Mouse (Mus musculus) heart, adult 8-10 months (tissue): Measurements from ENCODE around the gene Trf. TPM values are rescaled to one million over a fixed set of nuclear protein-coding genes. Genes with fewer than 3 reads are reported as not detected.
"Not testable (repeated sequence)": the region's sequence is repeated elsewhere in the genome, so short reads cannot be mapped to it uniquely, and the experiment has no call there.

Source experiments
- DNase-seq: peaks from one replicate; pipeline ENCODE4 v3.0.0; 2022; ENCODE audit warnings: low spot score
- total RNA-seq, 4 experiments: library from RNA; stranded (reverse); gene quantifications; 2 replicates each; pipeline ENCODE4 v1.2.4; 2022

Gene Trf
- total RNA-seq, 4 experiments from 2014 or later, result 37.9 to 56.1 (median 43.3) TPM

- no peak for DNase-seq
These were observed 5.5 kb downstream of the Trf start for GRCm38 (mm10) chr9:103224721-103225120.

GRCm38 (mm10) chr9:103214281-103214680 is 16.0 kb downstream of the Trf start:
- DNase-seq, result no peak

GRCm38 (mm10) chr9:103213631-103214030 is 16.6 kb downstream of the Trf start:
- DNase-seq, result peak; percentile 31

- no peak for DNase-seq
These were observed 17.4 kb downstream of the Trf start for GRCm38 (mm10) chr9:103212654-103213420.

- no peak for DNase-seq
These were observed 21.3 kb downstream of the Trf start for GRCm38 (mm10) chr9:103208802-103209423.

DNA sequence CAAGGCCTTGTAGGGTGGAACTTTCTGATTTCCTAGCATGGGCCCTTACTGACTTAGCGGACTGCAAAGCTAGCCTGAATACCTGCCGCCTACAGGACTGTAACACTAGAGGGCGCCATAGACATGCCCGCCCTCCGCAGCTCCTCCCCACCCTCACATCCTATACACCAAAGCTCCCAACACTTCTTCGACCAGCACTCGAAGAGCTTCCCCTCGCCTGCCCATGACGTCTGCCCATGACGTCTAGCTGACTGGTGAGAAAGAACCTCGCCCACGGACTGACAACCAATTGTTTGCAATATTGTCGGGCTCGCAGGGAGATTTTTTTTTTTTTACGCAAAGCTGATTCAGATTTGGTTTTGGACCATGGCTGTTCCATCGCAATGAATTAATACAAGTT is 22.4 kb downstream of the Trf start:
- DNase-seq, result peak; percentile 66

- no peak for DNase-seq
These were observed 24.5 kb downstream of the Trf start for GRCm38 (mm10) chr9:103205786-103206185.

DNA sequence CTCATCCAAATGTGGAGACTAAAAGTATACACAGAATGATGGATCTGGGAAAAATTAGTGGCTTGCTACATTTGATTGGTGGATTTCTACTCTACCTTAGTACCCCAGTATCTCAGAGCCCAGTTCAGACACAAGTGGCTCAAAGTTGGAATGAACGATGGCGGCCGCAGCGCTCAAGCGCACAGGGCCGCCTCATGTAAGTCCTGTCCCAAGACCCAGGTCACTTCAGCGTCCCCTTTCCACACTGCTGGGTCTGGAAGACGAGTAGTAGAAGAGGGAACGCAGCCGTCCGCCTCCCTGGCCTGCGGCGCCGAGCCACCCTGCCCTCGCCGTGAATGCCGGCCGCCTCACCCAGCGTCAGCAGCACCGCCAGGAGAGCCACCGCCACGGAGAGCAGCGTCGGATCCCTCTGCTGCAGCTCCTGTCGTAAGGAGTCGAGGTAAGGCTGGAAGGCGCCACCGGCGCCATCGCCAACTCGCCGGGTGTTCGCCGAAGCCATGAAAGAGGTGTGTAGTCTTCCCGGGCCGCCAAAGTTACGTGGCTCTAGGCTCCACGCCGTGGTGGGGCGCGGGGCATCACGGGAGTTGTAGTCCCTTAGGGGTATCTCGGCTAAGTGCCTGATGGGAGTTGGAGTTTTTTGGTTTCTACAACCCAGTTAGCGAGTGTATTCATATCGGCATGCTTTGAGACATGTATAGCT is 28.5 kb downstream of the Trf start, which contains the start of gene Srprb:
TSS of gene Srprb (minus strand) at position 577 of the 700 bp plus-strand sequence.
- DNase-seq, result peak; percentile 94

GRCm38 (mm10) chr9:103188416-103188815 is 41.8 kb downstream of the Trf start:
- no peak for DNase-seq

GRCm38 (mm10) chr9:103186747-103187146 is 43.5 kb downstream of the Trf start:
- no peak for DNase-seq

- no peak for DNase-seq
These were observed 44.3 kb downstream of the Trf start for GRCm38 (mm10) chr9:103185946-103186345.

DNA sequence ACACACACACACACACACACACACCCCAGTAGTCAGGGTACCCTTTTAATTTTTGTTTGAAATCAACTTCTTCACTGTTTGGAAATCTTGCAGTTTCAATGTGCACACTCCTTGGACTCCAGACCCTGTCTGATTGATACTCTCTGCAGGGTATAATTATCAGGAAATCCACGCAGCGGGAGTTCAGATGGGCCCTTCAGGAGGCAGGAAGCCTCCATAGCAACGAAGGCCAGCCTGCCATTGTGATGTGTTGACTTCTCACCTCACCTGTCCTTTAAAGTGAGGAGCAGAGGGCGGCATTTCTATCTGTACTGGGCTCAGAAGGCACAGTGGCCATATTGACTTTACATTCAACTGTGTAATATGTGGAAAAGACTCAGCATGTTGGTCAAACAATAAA is 45.4 kb downstream of the Trf start:
- no peak for DNase-seq

GRCm38 (mm10) chr9:103181886-103182285 is 48.4 kb downstream of the Trf start:
- DNase-seq, result no peak

GRCm38 (mm10) chr9:103180807-103181565 is 49.3 kb downstream of the Trf start:
- DNase-seq, result peak; percentile 53

DNA sequence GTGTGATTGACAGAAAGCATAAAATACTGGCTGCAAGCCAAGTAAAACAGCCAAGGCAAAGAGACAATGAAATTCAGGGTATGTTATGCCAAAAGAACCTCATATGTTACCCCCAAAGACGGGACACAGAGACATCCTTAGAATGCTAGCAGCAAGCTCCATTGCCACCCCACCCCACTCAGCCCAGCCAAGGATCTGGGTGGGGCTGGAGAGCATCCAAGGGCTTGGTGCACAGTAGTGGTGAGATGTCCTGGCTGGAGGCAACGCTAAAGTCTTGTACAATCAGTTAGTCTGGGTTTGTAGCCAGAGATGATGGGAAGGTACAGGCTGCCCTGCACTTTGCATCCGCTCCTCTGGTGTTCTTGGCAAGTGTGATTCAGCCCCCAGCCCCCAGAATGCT is 49.9 kb downstream of the Trf start:
- DNase-seq, result peak; percentile 48

GRCm38 (mm10) chr9:103175692-103176091 is 54.6 kb downstream of the Trf start:
- no peak for DNase-seq

DNA sequence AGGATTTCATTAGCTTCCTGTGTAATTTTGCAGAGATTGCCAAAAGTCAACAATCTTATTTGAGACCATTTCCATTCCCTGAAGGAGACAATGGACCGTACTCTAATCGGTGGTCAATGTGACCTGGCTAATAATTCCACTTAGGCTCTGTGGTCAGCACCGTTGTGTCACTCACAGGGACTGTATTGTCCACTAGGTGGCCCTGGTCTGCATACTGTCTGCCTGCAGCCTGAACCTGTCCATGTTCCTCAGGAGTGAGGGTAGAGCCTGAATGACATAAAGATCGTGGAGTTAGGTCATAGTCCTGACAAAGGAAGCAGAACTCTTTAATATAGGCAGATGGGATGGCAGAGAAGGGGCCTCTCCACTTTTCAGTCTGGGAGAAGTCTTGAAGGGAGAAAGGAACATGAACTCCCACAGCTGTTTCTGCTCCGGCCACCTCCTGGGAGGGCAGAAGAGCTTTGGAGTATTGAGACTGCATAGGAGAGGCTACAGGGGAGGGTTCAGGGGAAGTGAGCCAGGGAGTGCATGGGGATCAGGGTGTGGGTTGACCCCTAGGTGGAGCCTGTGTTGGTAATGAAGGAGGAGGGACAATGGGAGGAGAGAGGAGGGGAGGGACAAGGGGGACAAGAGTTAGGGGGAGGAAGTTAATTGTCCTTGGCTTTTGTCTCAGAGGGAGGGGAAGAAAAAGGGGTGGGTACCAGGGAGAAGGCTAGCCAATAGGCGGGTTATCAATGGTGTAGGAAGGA is 55.3 kb downstream of the Trf start:
- DNase-seq, result no peak

DNA sequence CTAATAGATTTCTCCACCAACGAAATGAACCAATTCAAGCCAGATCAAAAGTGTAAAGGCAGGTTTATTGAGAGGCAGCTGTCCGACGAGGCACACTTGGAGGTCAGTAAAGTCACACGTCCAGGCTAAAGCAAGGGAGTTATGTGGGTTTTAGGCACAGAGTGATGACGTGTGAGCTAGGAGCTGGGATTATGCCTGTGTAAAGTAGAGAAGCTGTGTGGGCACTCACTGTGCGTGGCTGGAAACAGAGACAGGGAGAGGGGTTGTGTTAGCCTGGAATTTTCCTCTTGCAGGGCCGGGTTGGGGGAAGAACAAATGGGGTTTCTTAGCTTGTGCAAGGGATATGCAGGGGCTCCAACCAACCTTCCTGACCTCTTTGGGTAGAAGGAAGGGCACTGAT is 61.5 kb downstream of the Trf start:
- no peak for DNase-seq

DNA sequence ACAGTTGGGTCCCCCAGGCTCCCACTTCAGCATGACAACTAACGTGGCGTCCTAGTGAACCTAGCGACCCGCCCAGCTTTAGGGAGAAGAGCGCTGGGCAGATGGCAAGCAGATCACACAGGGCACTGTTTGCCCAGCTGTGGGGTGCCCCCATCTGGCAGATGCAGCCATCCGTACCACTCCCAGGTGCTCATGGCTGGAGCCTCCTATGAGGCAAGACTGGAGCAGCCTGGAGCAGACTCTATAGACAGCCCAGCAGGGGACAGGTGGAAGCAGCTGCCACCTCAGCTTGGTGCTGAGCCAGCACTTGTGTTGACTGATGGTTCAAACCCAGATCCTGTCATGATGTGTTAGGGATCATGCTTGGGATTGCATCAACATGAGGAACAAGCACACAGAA is 62.2 kb downstream of the Trf start:
- DNase-seq, result no peak

DNA sequence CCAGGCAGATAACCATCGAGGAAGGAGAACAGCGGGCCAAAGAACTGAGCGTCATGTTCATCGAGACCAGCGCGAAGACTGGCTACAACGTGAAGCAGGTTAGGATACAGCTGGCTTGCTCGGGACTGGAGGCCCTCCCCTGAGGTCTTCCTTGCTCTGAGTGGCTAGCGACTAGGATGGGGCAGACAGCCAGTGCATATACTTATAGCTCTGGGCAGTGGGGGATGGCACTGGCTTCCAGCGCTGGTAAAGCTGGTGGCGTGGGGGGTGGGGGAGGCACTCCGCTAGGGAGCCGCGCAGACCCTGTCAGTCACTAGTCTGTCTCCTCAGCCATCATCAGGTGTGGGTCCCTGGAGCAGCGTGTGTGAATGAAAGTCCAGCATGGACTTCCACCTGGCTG is 66.4 kb downstream of the Trf start:
- DNase-seq, result no peak

GRCm38 (mm10) chr9:103155158-103155557 is 75.1 kb downstream of the Trf start:
- not testable (repeated sequence) for DNase-seq
